Mouse (Mus musculus): Measurements from ENCODE around the gene Depp1. TPM values are rescaled to one million over a fixed set of nuclear protein-coding genes. Genes with fewer than 3 reads are reported as not detected.

The Depp1 gene
- polyA plus RNA-seq, 1 experiment from 2014 or later: 13.8 TPM

DNA sequence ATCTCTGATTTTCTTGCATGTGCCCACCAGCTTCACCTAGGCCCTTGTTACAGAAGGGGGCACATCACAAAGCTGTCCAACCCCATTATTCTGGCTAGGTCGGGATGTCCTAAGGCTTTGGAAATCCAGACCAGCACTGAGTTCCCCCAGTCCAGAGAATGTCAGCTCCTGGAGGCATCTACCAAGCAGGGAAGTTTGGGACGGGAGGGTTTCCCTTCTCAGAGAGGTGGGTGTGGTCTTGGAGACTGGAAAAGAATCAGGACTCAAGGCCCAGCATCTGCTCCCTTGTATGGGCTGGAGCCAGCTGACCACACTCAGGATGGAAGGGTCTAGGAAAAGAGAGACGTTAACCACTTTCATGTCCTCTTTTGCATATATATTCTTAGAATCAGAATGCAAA, 2.8 kb downstream of the Depp1 start:
- ATAC-seq (replicated peaks; ENCODE audit: insufficient number of reproducible peaks, low FRiP score, low TSS enrichment, low read depth): no peak
- Histone ChIP-seq H3K27me3 (ENCODE audit: control insufficient read depth, insufficient read depth, low read length) (no peaks in the 10 kb centered on the region), H3K36me3 (replicated peaks; ENCODE audit: control insufficient read depth, insufficient read depth, low read depth, low read length) (no peaks in the 10 kb centered on the region), H3K4me3 (ENCODE audit: low read depth, low read length) (no peak overlapping the region), H3K4me2 (ENCODE audit: low read depth, low read length) (no peak overlapping the region), H3K9me3 (replicated peaks; ENCODE audit: control insufficient read depth, low read length) (no peaks in the 10 kb centered on the region), H3K27ac (replicated peaks; ENCODE audit: low read depth, low read length) (no peak overlapping the region), H3K4me1 (ENCODE audit: control insufficient read depth, insufficient read depth, low read length) (no peaks in the 10 kb centered on the region), H3K9ac (replicated peaks; ENCODE audit: low read length) (no peak overlapping the region)
- 69% methylated on average over 3 of the region's 3 CpGs for WGBS
- no peak for DNase-seq (ENCODE audit: low spot score)

DNA sequence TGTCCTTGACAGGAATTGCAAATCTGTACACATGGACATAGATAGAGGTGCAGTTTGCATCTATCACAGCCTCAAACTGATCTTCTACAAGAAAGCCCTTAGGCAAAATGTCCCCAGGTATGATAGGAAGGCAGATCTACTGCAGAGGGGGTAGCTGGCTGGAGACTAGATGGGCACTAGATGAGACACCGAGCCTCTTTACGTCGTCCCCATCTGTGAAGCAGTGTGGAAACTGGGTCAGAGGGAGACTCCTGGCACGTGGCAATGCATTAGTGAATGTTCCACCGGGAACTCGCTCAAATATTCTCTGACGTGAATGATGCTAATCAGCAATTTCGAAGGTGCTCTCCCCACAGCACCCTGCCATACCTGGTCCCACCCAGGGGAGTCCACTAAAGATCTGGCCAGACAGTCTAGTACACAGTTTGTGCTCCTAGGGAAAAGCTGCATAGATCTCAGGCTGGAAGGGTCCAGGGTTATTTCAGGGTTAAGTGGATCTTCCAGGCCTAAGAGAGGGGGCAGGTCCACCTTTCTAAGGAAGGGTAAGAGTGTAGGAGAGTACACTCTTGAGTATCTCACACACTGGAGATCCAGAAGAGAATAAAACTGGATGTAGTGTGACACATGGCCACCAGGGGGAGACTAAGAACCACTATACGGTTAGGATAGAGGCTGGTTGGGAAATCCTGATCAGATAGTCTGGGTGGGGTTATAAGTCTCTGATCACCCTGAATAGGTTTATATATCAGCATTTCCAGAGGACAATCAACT, 3.5 kb downstream of the Depp1 start:
- peak; percentile 90 for DNase-seq (ENCODE audit: low spot score)
- H3K4me3 ChIP-seq (ENCODE audit: low read depth, low read length): no peak overlapping the region
- no peak overlapping the region for H3K4me2 ChIP-seq (ENCODE audit: low read depth, low read length)
- ATAC-seq (replicated peaks; ENCODE audit: insufficient number of reproducible peaks, low FRiP score, low TSS enrichment, low read depth): peak; percentile 78
- H3K9ac ChIP-seq (replicated peaks; ENCODE audit: low read length): no peak overlapping the region
- no peak overlapping the region for H3K27ac ChIP-seq (replicated peaks; ENCODE audit: low read depth, low read length)
- no peaks in the 10 kb centered on the region for H3K4me1 ChIP-seq (ENCODE audit: control insufficient read depth, insufficient read depth, low read length)
- no peaks in the 10 kb centered on the region for H3K36me3 ChIP-seq (replicated peaks; ENCODE audit: control insufficient read depth, insufficient read depth, low read depth, low read length)
- H3K27me3 ChIP-seq (ENCODE audit: control insufficient read depth, insufficient read depth, low read length): no peaks in the 10 kb centered on the region
- WGBS: 64% methylated on average over 9 of the region's 9 CpGs
- H3K9me3 ChIP-seq (replicated peaks; ENCODE audit: control insufficient read depth, low read length): no peaks in the 10 kb centered on the region

GRCm38 (mm10) chr6:116663364-116663763, 13.0 kb downstream of the Depp1 start:
- no peaks in the 10 kb centered on the region for H3K36me3 ChIP-seq (replicated peaks; ENCODE audit: control insufficient read depth, insufficient read depth, low read depth, low read length)
- H3K4me2 ChIP-seq (ENCODE audit: low read depth, low read length): no peak overlapping the region
- no peak overlapping the region for H3K27ac ChIP-seq (replicated peaks; ENCODE audit: low read depth, low read length)
- ATAC-seq (replicated peaks; ENCODE audit: insufficient number of reproducible peaks, low FRiP score, low TSS enrichment, low read depth) (no peak), DNase-seq (ENCODE audit: low spot score) (no peak)
- no peak overlapping the region for H3K9ac ChIP-seq (replicated peaks; ENCODE audit: low read length)
- 83% methylated on average over 2 of the region's 2 CpGs for WGBS
- H3K9me3 ChIP-seq (replicated peaks; ENCODE audit: control insufficient read depth, low read length): no peaks in the 10 kb centered on the region
- no peaks in the 10 kb centered on the region for H3K4me1 ChIP-seq (ENCODE audit: control insufficient read depth, insufficient read depth, low read length)
- H3K27me3 ChIP-seq (ENCODE audit: control insufficient read depth, insufficient read depth, low read length): no peaks in the 10 kb centered on the region
- no peak overlapping the region for H3K4me3 ChIP-seq (ENCODE audit: low read depth, low read length)

DNA sequence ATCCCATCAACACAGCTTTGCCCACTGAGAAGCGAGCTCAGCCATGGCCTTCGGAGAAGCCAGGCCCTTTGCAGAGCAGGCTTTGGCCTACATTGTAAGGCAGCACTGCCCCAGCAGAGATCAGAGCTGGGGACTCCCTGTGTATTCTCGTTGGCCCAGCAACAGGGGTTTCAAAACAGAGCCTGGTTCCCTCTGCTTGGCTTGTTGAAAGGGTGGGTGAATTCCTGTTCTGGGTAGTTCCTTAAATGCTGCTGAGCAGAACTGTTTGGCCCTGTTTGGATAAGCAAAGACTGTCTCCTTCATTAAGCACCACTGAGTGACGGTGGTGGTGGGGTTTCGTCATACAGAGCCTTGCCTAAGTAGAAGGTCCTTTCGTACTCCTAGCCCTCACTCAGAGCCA, 13.6 kb downstream of the Depp1 start:
- ATAC-seq (replicated peaks; ENCODE audit: insufficient number of reproducible peaks, low FRiP score, low TSS enrichment, low read depth) (no peak), DNase-seq (ENCODE audit: low spot score) (no peak)
- H3K4me3 ChIP-seq (ENCODE audit: low read depth, low read length): no peak overlapping the region
- H3K27me3 ChIP-seq (ENCODE audit: control insufficient read depth, insufficient read depth, low read length): no peaks in the 10 kb centered on the region
- H3K4me1 ChIP-seq (ENCODE audit: control insufficient read depth, insufficient read depth, low read length): no peaks in the 10 kb centered on the region
- H3K4me2 ChIP-seq (ENCODE audit: low read depth, low read length): no peak overlapping the region
- no peaks in the 10 kb centered on the region for H3K36me3 ChIP-seq (replicated peaks; ENCODE audit: control insufficient read depth, insufficient read depth, low read depth, low read length)
- WGBS: 84% methylated on average over 6 of the region's 6 CpGs
- no peaks in the 10 kb centered on the region for H3K9me3 ChIP-seq (replicated peaks; ENCODE audit: control insufficient read depth, low read length)
- no peak overlapping the region for H3K9ac ChIP-seq (replicated peaks; ENCODE audit: low read length)
- no peak overlapping the region for H3K27ac ChIP-seq (replicated peaks; ENCODE audit: low read depth, low read length)

GRCm38 (mm10) chr6:116664830-116665229, 14.4 kb downstream of the Depp1 start:
- H3K36me3 ChIP-seq (replicated peaks; ENCODE audit: control insufficient read depth, insufficient read depth, low read depth, low read length): no peaks in the 10 kb centered on the region
- H3K4me2 ChIP-seq (ENCODE audit: low read depth, low read length): no peak overlapping the region
- no peaks in the 10 kb centered on the region for H3K4me1 ChIP-seq (ENCODE audit: control insufficient read depth, insufficient read depth, low read length)
- DNase-seq (ENCODE audit: low spot score) (no peak), ATAC-seq (replicated peaks; ENCODE audit: insufficient number of reproducible peaks, low FRiP score, low TSS enrichment, low read depth) (no peak)
- 76% methylated on average over 3 of the region's 3 CpGs for WGBS
- no peak overlapping the region for H3K4me3 ChIP-seq (ENCODE audit: low read depth, low read length)
- no peaks in the 10 kb centered on the region for H3K27me3 ChIP-seq (ENCODE audit: control insufficient read depth, insufficient read depth, low read length)
- no peak overlapping the region for H3K27ac ChIP-seq (replicated peaks; ENCODE audit: low read depth, low read length)
- H3K9me3 ChIP-seq (replicated peaks; ENCODE audit: control insufficient read depth, low read length): no peaks in the 10 kb centered on the region
- H3K9ac ChIP-seq (replicated peaks; ENCODE audit: low read length): no peak overlapping the region

DNA sequence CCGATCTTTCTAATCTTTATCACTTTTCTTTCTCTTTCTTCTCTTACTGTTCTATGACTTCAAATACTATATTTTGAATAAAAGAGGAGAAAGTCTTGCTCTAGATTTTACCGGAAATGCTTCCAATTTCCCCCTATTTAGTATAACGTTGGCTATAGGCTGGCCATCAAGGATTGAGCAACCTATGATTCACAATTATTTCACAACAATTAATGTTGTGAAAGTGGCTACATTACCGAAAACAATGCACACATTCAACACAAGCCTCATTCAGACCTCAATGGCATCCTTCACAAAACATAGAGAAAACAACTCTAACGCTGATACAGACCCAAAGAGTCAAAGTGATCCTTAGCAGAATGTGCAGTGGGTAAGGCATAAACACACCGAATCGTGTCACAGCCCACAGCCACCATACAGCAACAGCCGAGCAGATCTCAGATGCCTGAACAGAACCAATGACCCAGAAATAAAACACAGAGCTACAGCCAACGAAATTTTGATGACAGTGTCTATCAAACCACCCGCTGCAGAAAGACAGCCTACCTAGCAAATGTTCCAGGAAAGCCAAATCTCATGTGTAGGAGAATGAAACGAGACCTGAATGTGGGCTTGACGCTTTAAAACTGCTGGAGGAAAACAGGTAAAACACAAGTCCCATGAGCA, 15.8 kb downstream of the Depp1 start:
- Histone ChIP-seq H3K9ac (replicated peaks; ENCODE audit: low read length) (no peak overlapping the region), H3K27ac (replicated peaks; ENCODE audit: low read depth, low read length) (no peak overlapping the region), H3K27me3 (ENCODE audit: control insufficient read depth, insufficient read depth, low read length) (no peaks in the 10 kb centered on the region), H3K4me3 (ENCODE audit: low read depth, low read length) (no peak overlapping the region), H3K9me3 (replicated peaks; ENCODE audit: control insufficient read depth, low read length) (no peaks in the 10 kb centered on the region), H3K36me3 (replicated peaks; ENCODE audit: control insufficient read depth, insufficient read depth, low read depth, low read length) (no peaks in the 10 kb centered on the region), H3K4me2 (ENCODE audit: low read depth, low read length) (no peak overlapping the region), H3K4me1 (ENCODE audit: control insufficient read depth, insufficient read depth, low read length) (no peaks in the 10 kb centered on the region; the same call in 1 of the 2 replicates)
- 82% methylated on average over 12 of the region's 12 CpGs for WGBS
- ATAC-seq (replicated peaks; ENCODE audit: insufficient number of reproducible peaks, low FRiP score, low TSS enrichment, low read depth): no peak
- no peak for DNase-seq (ENCODE audit: low spot score)

DNA sequence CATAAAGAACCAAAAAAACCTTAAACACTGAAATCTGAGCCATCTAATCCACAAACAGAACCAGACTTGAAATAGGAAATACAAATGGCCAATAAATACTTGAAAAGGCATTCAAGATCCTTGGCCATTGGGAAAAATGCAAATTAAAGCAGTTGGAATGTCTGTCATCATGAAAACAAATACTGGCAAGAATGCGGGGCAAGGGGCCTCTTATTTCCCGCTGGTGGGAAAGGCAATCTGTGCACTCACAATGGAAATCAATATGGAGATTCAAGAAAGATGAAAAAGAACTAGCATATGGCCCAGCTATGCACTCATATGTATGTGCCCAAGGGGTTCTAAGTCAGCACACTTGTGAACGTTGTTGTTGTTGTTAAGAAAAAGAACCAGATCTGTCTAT, 16.5 kb downstream of the Depp1 start:
- no peaks in the 10 kb centered on the region for H3K27me3 ChIP-seq (ENCODE audit: control insufficient read depth, insufficient read depth, low read length)
- no peak overlapping the region for H3K27ac ChIP-seq (replicated peaks; ENCODE audit: low read depth, low read length)
- DNase-seq (ENCODE audit: low spot score) (no peak), ATAC-seq (replicated peaks; ENCODE audit: insufficient number of reproducible peaks, low FRiP score, low TSS enrichment, low read depth) (no peak)
- H3K9me3 ChIP-seq (replicated peaks; ENCODE audit: control insufficient read depth, low read length): no peaks in the 10 kb centered on the region
- no peaks in the 10 kb centered on the region; the same call in 1 of the 2 replicates for H3K4me1 ChIP-seq (ENCODE audit: control insufficient read depth, insufficient read depth, low read length)
- H3K4me3 ChIP-seq (ENCODE audit: low read depth, low read length): no peak overlapping the region
- no peak overlapping the region for H3K9ac ChIP-seq (replicated peaks; ENCODE audit: low read length)
- 58% methylated on average over 3 of the region's 3 CpGs for WGBS
- H3K4me2 ChIP-seq (ENCODE audit: low read depth, low read length): no peak overlapping the region
- H3K36me3 ChIP-seq (replicated peaks; ENCODE audit: control insufficient read depth, insufficient read depth, low read depth, low read length): no peaks in the 10 kb centered on the region

DNA sequence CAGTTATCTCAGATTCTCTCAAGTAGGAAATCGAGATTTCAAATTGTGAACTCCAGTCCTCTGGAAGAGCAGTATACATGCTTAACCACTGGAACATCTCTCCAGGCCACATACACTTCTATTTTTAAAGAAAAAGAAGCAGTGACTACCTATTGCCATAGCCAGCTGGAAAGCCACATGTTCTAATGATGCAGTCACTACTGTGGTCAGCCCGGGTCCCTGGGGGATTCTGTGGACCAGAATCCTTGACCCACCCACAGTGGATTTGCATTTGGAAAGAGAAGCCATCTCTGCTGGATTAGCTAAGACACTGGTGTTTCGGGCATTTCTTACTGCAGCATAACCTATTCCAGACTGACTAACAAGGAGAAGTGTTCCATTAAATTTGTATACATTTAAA, 17.0 kb downstream of the Depp1 start:
- DNase-seq (ENCODE audit: low spot score) (no peak), ATAC-seq (replicated peaks; ENCODE audit: insufficient number of reproducible peaks, low FRiP score, low TSS enrichment, low read depth) (no peak)
- Histone ChIP-seq H3K4me1 (ENCODE audit: control insufficient read depth, insufficient read depth, low read length) (no peaks in the 10 kb centered on the region; the same call in 1 of the 2 replicates), H3K9ac (replicated peaks; ENCODE audit: low read length) (no peak overlapping the region), H3K27ac (replicated peaks; ENCODE audit: low read depth, low read length) (no peak overlapping the region), H3K36me3 (replicated peaks; ENCODE audit: control insufficient read depth, insufficient read depth, low read depth, low read length) (no peaks in the 10 kb centered on the region), H3K27me3 (ENCODE audit: control insufficient read depth, insufficient read depth, low read length) (no peaks in the 10 kb centered on the region), H3K9me3 (replicated peaks; ENCODE audit: control insufficient read depth, low read length) (no peaks in the 10 kb centered on the region), H3K4me3 (ENCODE audit: low read depth, low read length) (no peak overlapping the region), H3K4me2 (ENCODE audit: low read depth, low read length) (no peak overlapping the region)
- WGBS: 76% methylated on average over 3 of the region's 3 CpGs

Data from embryonic facial prominence, embryonic 11.5 days (tissue).